Mouse (Mus musculus) kidney, adult 2 months (tissue): Measurements from ENCODE around the gene Tmem19. TPM values are rescaled to one million over a fixed set of nuclear protein-coding genes. Genes with fewer than 3 reads are reported as not detected.

ENCODE experiments used
- DNase-seq: peaks from one replicate; pipeline ENCODE4 v3.0.0; 2021
- H3K27ac ChIP-seq: fragments of 200-500 bp; 2 replicates; pipeline ENCODE4 v1.5.1; 2012; ENCODE audit warnings: low read depth, low read length, control low read depth, inconsistent platforms; ENCODE audit not compliant: insufficient read depth
- H3K27me3 ChIP-seq: fragments of 200-500 bp; replicated peaks from 2 replicates; pipeline ENCODE4 v1.6.1; 2012; ENCODE audit warnings: mild to moderate bottlenecking, moderate library complexity, low read length, inconsistent platforms; ENCODE audit not compliant: control insufficient read depth, insufficient read depth
- H3K36me3 ChIP-seq: fragments of 200-500 bp; 2 replicates; pipeline ENCODE4 v1.6.1; 2012; ENCODE audit warnings: mild to moderate bottlenecking, moderate library complexity, low read length, inconsistent platforms; ENCODE audit not compliant: control insufficient read depth, insufficient read depth
- H3K4me1 ChIP-seq: fragments of 200-500 bp; 2 replicates; pipeline ENCODE4 v1.6.1; 2011; ENCODE audit warnings: low read length; ENCODE audit not compliant: control insufficient read depth, insufficient read depth
- H3K4me3 ChIP-seq: fragments of 200-500 bp; 2 replicates; pipeline ENCODE4 v1.5.1; 2011; ENCODE audit warnings: mild to moderate bottlenecking, low read depth, low read length, control low read depth; ENCODE audit not compliant: insufficient read depth
- CTCF ChIP-seq: fragments of 200-500 bp; conservative IDR thresholded peaks from 2 replicates; pipeline ENCODE4 v1.5.1; 2011; ENCODE audit warnings: low read depth, mild to moderate bottlenecking, control low read depth, low read length, moderate library complexity, mixed read lengths; ENCODE audit not compliant: insufficient read depth, insufficient read length
- POLR2A ChIP-seq: fragments of 200-500 bp; IDR thresholded peaks from one replicate; pipeline ENCODE4 v1.6.1; 2011; ENCODE audit warnings: low read depth, low read length, control low read depth
- WGBS: fragments of 180-500 bp; shearing (Covaris S2); methylation state at CpG from one replicate; pipeline ENCODE4 v1.1.7; 2018; 5-methylcytosine and 5-hydroxymethylcytosine counted together
- polyA plus RNA-seq: library from polyadenylated mRNA; depleted of rRNA; stranded (reverse); fragments of >200 nt; gene quantifications from 2 replicates; pipeline ENCODE4 v1.2.3, GENCODE M21; 2012; rRNA removed

Gene Tmem19
- polyA plus RNA-seq, 1 experiment: 84.0 TPM

DNA sequence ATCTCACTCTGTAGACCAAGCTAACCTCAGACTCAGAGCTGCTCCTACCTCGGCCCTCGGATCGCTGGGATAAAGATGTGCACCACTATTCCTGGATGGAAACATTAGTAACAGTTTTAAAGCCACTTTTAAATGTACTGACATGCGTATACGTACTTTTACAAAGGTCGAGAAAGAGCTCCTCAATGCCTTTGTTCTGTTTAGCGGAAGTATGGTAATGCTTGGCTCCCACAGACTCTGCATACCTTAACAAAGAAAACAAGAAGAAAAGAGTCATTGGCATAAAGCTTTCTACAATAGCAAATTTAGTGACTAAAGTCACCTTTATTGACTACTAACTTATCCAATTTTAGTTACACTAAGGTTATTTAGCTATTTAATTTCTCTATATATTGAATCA lies 67.6 kb downstream of the Tmem19 start:
- peaks cover 4% of the 10 kb centered on the region for H3K36me3 ChIP-seq
- H3K4me3 ChIP-seq: no peak overlapping the region
- H3K27ac ChIP-seq: no peak overlapping the region
- TF ChIP-seq CTCF (no peak), POLR2A (no peak)
- 96% methylated on average over 7 of the region's 7 CpGs for WGBS
- no peaks in the 10 kb centered on the region for H3K27me3 ChIP-seq
- no peaks in the 10 kb centered on the region for H3K4me1 ChIP-seq
- no peak for DNase-seq

DNA sequence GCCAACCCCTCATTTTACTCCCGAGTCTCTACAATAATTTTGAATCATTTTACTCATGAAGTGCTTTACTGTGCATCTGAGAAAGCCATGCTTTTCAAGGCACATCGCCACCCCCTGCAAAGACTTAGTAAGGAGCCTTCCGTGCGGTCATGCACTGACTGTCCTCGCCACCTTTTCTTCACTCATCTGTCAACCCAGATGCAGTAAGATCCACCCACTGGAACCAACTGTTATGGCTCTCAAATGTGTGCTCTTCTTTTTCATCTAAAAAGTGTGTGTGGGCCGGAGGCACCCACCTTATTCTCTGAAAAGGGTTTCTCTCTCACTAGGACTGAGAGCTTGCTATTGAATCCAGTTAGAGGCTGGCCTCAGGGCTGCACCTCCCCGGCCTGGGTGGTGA lies 68.4 kb downstream of the Tmem19 start:
- no peak for DNase-seq
- 93% methylated on average over 7 of the region's 7 CpGs for WGBS
- no peak overlapping the region for H3K27ac ChIP-seq
- peaks cover 4% of the 10 kb centered on the region for H3K36me3 ChIP-seq
- no peak for TF ChIP-seq CTCF
- TF ChIP-seq POLR2A: no peak
- H3K4me1 ChIP-seq: no peaks in the 10 kb centered on the region
- H3K4me3 ChIP-seq: no peak overlapping the region
- H3K27me3 ChIP-seq: no peaks in the 10 kb centered on the region

DNA sequence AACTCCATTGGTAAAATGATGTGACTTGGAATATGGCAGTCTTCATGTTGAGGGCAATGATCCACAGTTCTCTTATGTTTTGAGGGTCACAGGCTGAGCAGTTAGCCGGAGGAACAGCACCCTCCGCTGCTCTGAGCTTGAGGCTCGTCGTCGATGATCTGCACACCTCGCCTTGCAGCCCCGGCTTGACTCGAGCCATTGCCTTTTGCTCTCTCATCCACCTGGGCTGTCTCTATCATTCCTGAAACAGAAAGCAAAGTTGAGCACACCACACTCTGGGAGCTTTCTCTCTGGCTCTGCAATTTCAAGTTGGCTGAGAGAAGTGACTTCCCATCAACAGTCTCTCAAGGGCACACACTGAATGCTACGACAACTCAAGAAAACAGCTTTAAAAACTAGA lies 71.6 kb downstream of the Tmem19 start:
- no peak for TF ChIP-seq CTCF
- TF ChIP-seq POLR2A: no peak
- H3K27ac ChIP-seq: no peak overlapping the region
- no peak overlapping the region for H3K4me3 ChIP-seq
- WGBS: 93% methylated on average over 9 of the region's 9 CpGs
- peaks cover 6% of the 10 kb centered on the region for H3K36me3 ChIP-seq
- H3K4me1 ChIP-seq: no peaks in the 10 kb centered on the region
- no peaks in the 10 kb centered on the region for H3K27me3 ChIP-seq
- no peak for DNase-seq

Other genes with a start within 250 kb of the Tmem19 start
- not detected in 2 replicates for gene Tph2, start 177.5 kb downstream of the Tmem19 start, polyA plus RNA-seq
- 7.9 and 13.1 TPM in 2 replicates for gene Tbc1d15, start 111.0 kb downstream of the Tmem19 start, polyA plus RNA-seq
- gene Rab21, start 46.9 kb downstream of the Tmem19 start, polyA plus RNA-seq: 28.0 and 29.2 TPM in 2 replicates
- 7.4 and 7.6 TPM in 2 replicates for gene Thap2, start 21.9 kb upstream of the Tmem19 start, polyA plus RNA-seq
- 15.5 and 18.4 TPM in 2 replicates for gene Zfc3h1, start 22.5 kb upstream of the Tmem19 start, polyA plus RNA-seq
- not detected in 2 replicates for gene A930009A15Rik, start 207.5 kb upstream of the Tmem19 start, polyA plus RNA-seq
- gene Lgr5, start 225.3 kb upstream of the Tmem19 start, polyA plus RNA-seq: 0.58 and 0.97 TPM in 2 replicates